Mouse (Mus musculus) T-helper 17 cell (primary cell): ENCODE measurements at regions not wholly inside any gene's neighbourhood (a gene's known extent, or its start where the extent isn't known, plus 50 kb on each side); places are given as distances from the start of the nearest gene placed in this dataset.

ENCODE experiments used
- in situ Hi-C, 2 experiments: fragments of 300-600 bp; cut with MboI, MseI; formaldehyde crosslinking; loops; 1 replicate in 1 of 2; 2 replicates in 1 of 2; pipeline ENCODE4 v1.15.1; 2025; ENCODE audit warnings: high pct_unique_total_duplicates in 2 of 2

GRCm38 (mm10) chr19:56100131-56100872, 186.6 kb upstream of the Habp2 start:
- in situ Hi-C loops = no loop called here

- in situ Hi-C loops = no loop called here
These were observed 184.4 kb upstream of the Habp2 start for GRCm38 (mm10) chr19:56102454-56103080.

GRCm38 (mm10) chr19:56105073-56105451, 181.9 kb upstream of the Habp2 start:
- in situ Hi-C loops = no loop called here

DNA sequence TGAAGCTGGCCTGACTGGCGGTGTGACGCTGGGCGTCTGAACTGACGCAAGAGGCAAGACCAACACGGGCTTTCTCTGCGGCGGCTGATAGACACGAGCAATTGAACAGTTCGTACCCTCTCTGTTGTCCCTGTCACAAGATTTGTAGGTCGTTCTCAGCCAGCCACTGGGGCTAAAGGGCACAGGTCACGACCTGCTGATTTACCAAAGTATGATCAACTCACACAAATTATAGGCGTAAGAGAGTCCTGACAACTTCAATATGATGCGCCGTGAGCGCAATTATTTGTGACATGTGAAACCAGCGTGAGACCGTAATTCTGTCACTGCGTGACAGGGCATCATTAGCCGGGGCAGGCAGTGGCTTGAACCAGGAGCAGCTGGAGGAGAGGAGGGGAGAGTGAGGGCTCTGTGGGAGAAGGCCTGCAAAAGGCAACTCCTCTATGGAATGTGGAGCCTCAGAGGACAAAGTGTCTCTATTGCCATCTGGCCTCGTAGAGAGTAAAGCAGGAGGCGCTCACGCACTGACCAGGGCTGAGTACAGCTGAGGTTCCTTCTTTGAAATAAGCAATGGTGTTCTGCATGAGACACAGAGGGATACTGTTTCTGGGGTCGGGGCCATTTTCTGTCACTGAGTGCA, 181.4 kb upstream of the Habp2 start:
- in situ Hi-C loops = no loop called here

GRCm38 (mm10) chr19:56108796-56109195, 178.1 kb upstream of the Habp2 start:
- in situ Hi-C loops = no loop called here

- in situ Hi-C loops = no loop called here
These were observed 171.2 kb upstream of the Habp2 start for GRCm38 (mm10) chr19:56115552-56116284.

DNA sequence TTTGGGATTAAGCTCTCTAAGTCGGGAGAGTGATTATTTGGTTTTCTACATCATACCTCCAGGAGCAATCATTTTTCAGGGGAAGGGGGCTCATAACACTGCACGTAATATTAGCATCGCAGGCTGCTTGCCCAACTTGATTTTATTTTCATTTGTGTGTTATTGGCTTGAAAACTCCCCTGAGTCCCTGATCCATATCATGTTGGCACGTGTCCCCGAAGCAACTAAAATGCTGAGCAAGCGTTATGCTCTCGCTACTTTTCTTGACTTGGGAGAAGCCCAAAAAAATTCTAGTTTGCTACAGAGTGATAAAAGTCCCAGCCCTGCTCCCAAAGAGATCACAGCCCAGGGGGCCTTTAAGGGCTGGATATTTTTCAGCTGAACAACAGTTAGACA, 170.7 kb upstream of the Habp2 start:
- in situ Hi-C loops = no loop called here

DNA sequence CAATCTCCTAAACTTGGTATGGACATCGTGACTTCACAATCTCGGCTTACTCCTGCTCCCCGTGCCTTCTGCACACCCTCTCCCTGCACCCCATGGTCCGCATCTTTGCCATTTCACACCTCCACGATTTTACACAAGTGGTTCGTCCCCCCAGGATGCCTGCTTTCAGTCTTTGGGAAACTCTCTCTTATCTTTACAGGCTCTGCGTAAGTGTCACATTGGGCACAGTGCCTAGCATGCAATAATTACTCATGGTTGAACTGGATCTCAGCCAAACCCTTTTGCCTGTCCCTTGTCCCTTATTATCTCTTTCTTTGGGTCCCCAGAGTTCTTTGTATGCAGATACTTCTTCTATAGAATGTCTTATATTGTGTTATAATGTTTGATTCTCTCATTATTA, 166.2 kb upstream of the Habp2 start:
- in situ Hi-C loops = no loop called here

DNA sequence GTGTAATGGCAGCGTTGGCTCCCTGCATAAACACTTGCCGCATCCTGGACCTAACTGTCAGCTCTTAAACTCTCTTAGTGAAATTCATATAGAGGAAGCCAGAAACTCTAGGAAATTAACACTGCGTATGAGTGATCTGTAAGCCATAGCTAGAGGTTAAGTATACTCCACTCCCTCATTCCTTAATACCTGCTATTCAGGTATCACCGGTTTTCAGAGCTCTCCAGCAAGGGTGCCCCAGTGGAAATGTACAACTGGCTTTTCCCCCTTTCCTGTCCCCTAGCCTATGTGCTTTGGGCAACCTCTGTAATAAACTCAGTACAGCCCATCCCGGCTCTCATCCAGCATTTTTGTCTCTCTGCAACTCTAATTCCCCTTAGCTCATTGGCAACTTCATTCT, 164.8 kb upstream of the Habp2 start:
- in situ Hi-C loops = no loop called here

DNA sequence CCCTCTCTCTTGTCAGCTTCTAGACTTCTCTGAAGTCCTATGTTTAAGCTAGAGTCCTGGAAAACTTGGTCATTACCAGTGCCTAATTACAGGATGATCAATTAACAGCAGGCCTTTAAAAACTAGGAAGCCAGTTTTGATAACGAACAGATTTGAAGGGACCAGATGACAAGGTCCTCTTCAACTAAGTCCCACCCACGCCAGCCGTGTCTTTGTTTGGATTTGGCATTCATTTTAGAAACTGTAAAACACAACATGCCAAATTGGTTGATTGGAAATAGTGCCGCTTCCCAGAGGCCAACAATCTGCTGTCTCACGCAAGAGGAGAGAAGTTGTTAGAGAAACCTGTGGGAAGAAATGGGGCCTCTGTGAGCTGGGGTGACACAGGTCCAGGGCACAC, 155.4 kb upstream of the Habp2 start:
- in situ Hi-C loops = no loop called here

- in situ Hi-C loops = no loop called here
These were observed 153.9 kb upstream of the Habp2 start for GRCm38 (mm10) chr19:56132911-56133562.

- in situ Hi-C loops = no loop called here
These were observed 153.4 kb upstream of the Habp2 start for GRCm38 (mm10) chr19:56133565-56133964.

- in situ Hi-C loops = no loop called here
These were observed 152.7 kb upstream of the Habp2 start for GRCm38 (mm10) chr19:56134081-56134818.

DNA sequence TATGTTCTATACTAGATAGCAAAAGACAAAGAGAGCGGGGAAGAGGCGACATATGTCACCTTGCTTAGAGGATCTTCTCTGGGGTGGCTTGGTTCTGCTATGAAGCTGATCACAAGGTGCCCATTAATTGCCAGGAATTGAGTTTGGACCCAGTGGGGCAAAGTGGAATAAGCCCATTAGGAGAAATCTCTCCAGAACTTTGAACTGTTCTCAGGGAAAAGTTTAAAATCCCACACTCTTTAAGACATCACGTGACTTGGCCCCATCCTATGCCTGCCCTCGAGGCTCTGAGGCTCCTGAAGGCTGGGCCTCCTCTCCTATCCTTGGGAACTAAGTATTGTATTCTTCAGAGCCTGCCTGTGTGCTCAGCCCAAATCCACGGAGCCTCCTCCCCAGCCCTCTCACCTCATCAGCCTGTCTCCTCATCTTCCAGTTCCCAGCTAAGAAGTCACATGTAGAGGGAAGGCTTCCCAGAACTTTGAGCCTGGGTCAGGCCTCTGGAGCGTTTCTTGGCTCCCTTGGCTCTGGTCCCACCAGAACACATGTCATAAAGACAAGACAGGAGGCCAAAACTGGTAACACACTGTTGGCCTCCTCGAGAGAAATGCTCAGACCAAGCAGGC, 151.5 kb upstream of the Habp2 start:
- in situ Hi-C loops = no loop called here

DNA sequence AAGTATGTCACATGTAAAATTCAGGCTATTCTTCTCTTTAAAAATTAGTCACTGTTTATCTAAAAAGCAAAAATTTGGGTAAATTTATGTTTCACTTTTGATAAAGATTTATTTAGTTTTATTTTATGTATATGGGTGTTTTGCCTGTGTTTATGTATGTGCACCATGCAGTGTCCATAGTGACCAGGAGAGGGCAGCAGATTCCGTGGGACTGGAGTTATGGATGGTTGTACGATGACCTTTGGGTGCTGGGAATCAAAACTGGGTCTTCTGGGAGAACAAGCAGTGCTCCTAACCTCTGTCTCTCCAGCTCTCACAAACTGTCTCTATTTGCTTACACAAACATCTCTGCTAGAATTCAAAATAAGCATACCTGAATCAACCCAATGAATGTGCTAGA, 146.4 kb upstream of the Habp2 start:
- in situ Hi-C loops = loop anchor here in 1 of 2 experiments (10.0 kb wide), 1 partner anchor 986 kb away; no protein-coding TSS in a partner anchor

DNA sequence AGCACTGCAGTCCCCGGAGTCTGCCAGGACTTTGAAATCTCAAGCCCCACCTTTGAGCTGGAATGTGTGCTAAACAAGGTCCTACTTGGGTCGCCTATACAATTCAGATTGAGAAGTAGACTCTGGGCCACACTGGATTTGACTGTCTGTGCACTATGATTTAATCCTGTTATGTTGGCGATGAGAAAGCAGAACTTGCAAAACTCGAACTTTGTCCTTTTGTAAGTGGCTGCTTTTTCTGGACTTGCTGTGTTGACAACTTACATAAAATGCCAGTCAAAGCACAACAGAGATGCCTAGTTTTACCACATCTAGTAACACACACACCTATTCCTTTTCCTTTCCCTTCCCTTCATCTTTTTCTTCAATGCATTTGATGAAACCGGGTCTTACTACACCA, 142.7 kb upstream of the Habp2 start:
- in situ Hi-C loops = loop anchor here in 1 of 2 experiments (10.0 kb wide), 1 partner anchor 989 kb away; no protein-coding TSS in a partner anchor

- in situ Hi-C loops = no loop called here
These were observed 129.8 kb upstream of the Habp2 start for GRCm38 (mm10) chr19:56157120-56157519.

GRCm38 (mm10) chr19:56162156-56162555, 124.8 kb upstream of the Habp2 start:
- in situ Hi-C loops = no loop called here

DNA sequence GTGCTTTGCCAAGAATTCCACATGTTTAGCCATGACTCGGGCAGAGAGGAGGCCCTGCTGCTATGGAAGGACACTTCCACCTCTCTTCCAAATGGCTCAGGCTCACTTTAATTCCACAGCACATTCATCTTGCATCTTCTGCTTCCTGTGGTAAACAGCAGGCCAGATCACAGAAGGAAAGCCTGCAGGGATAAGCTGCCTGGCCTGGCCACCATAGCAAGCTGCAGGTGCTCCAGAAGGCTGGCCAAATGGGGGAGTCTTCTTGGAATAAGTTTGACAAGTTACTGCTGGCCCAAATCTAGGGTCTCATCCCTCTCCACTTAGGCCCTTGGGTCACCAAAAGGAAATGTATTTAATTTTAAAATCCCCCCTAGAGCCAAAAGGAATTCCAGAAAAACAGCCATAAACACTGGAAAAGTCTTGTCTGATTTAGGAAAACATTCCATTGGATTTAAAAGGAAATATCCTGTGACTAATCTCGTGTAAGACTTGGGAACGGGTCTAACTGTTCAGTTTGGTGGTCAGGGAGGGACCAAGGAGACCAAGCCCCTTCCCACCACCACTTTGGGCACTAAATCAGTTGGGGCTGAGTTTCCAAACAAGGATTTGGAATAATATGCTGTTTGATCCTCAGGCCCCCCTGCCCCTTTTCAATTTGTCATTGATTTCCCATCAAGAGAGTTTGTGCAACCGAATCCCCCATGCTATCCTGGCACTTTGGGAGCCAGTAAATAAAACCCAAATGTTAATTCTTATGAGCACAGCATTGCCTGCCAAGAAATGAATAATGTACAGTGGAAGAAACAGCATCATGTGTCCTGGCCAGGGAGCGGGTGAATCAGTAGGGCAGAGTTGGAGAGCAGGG, 117.6 kb upstream of the Habp2 start:
- in situ Hi-C loops = no loop called here

- in situ Hi-C loops = no loop called here
These were observed 117.0 kb upstream of the Habp2 start for GRCm38 (mm10) chr19:56169998-56170274.
